Mouse (Mus musculus) R1 (cell line): ENCODE measurements at regions not wholly inside any gene's neighbourhood (a gene's known extent, or its start where the extent isn't known, plus 50 kb on each side); places are given as distances from the start of the nearest gene placed in this dataset.
"Not testable (repeated sequence)": the region's sequence is repeated elsewhere in the genome, so short reads cannot be mapped to it uniquely, and the experiment has no call there.

Source experiments
- DNase-seq: peaks from one replicate; pipeline ENCODE4 v3.0.0-alpha.2; 2018; ENCODE audit warnings: low read depth, low spot score

- no peak for DNase-seq
These were observed 68.6 kb downstream of the Tomm20 start for GRCm38 (mm10) chr8:126877039-126877365.

GRCm38 (mm10) chr8:126876300-126877038 lies 69.2 kb downstream of the Tomm20 start:
- DNase-seq = no peak

- DNase-seq = no peak
These were observed 70.0 kb downstream of the Tomm20 start for GRCm38 (mm10) chr8:126875491-126876155.

GRCm38 (mm10) chr8:126874846-126875245 lies 70.8 kb downstream of the Tomm20 start:
- peak; percentile 32 for DNase-seq

GRCm38 (mm10) chr8:126874126-126874730 lies 71.4 kb downstream of the Tomm20 start:
- no peak for DNase-seq

- no peak for DNase-seq
These were observed 72.3 kb downstream of the Tomm20 start for GRCm38 (mm10) chr8:126873306-126873705.

GRCm38 (mm10) chr8:126872574-126872973 lies 73.1 kb downstream of the Tomm20 start:
- DNase-seq = no peak

GRCm38 (mm10) chr8:126872133-126872532 lies 73.5 kb downstream of the Tomm20 start:
- DNase-seq = no peak

GRCm38 (mm10) chr8:126869464-126869850 lies 76.2 kb downstream of the Tomm20 start:
- DNase-seq = no peak

- no peak for DNase-seq
These were observed 76.7 kb downstream of the Tomm20 start for GRCm38 (mm10) chr8:126868831-126869463.

- no peak for DNase-seq
These were observed 78.3 kb downstream of the Tomm20 start for GRCm38 (mm10) chr8:126867121-126867988.

GRCm38 (mm10) chr8:126864314-126864948 lies 81.2 kb downstream of the Tomm20 start:
- DNase-seq = no peak

- not testable (repeated sequence) for DNase-seq
These were observed 82.0 kb downstream of the Tomm20 start for GRCm38 (mm10) chr8:126863661-126864060.

GRCm38 (mm10) chr8:126861754-126862153 lies 83.9 kb downstream of the Tomm20 start:
- DNase-seq = no peak

- peak; percentile 88 for DNase-seq
These were observed 85.0 kb downstream of the Tomm20 start for GRCm38 (mm10) chr8:126860630-126861029.

GRCm38 (mm10) chr8:126859706-126860424 lies 85.8 kb downstream of the Tomm20 start:
- DNase-seq = no peak

GRCm38 (mm10) chr8:126857307-126858203 lies 88.1 kb downstream of the Tomm20 start:
- DNase-seq = no peak

- no peak for DNase-seq
These were observed 89.7 kb downstream of the Tomm20 start for GRCm38 (mm10) chr8:126855914-126856313.

GRCm38 (mm10) chr8:126855056-126855609 lies 90.5 kb downstream of the Tomm20 start:
- DNase-seq = no peak
